Mouse (Mus musculus) lung, postnatal 0 days (tissue): Measurements from ENCODE around the gene Adk. TPM values are rescaled to one million over a fixed set of nuclear protein-coding genes. Genes with fewer than 3 reads are reported as not detected.

Experiments
- ATAC-seq: fragments of 200-750 bp; cut with Nextera tagmentation; 2 replicates; pipeline ENCODE4 v1.8.0; 2017; ENCODE audit warnings: moderate library complexity
- DNase-seq: peaks from one replicate; pipeline ENCODE4 v3.0.0-alpha.2; 2016; ENCODE audit warnings: low spot score
- H3K27ac ChIP-seq: fragments of 300-500 bp; sonication (generic); 2 replicates; pipeline ENCODE4 v1.5.1; 2014; ENCODE audit warnings: antibody characterized with exemption, mild to moderate bottlenecking, low read length, mixed read lengths
- H3K27me3 ChIP-seq: fragments of 300-500 bp; sonication (generic); replicated peaks from 2 replicates; pipeline ENCODE4 v1.6.1; 2014; ENCODE audit warnings: low read length, mixed read lengths; ENCODE audit not compliant: insufficient read depth
- H3K36me3 ChIP-seq: fragments of 300-500 bp; sonication (generic); 2 replicates; pipeline ENCODE4 v1.6.1; 2014; ENCODE audit warnings: low read length, mixed read lengths; ENCODE audit not compliant: insufficient read depth
- H3K4me1 ChIP-seq: fragments of 300-500 bp; sonication (generic); 2 replicates; pipeline ENCODE4 v1.6.1; 2014; ENCODE audit warnings: antibody characterized with exemption, low read depth, low read length, mixed read lengths; ENCODE audit not compliant: insufficient read depth
- H3K4me2 ChIP-seq: fragments of 300-500 bp; sonication (generic); replicated peaks from 2 replicates; pipeline ENCODE4 v1.6.1; 2014; ENCODE audit warnings: low read depth, mild to moderate bottlenecking, low read length, moderate library complexity, mixed read lengths
- H3K4me3 ChIP-seq: fragments of 300-500 bp; sonication (generic); 2 replicates; pipeline ENCODE4 v1.5.1; 2014; ENCODE audit warnings: low read depth, low read length
- H3K9ac ChIP-seq: fragments of 300-500 bp; sonication (generic); replicated peaks from 2 replicates; pipeline ENCODE4 v1.6.1; 2014; ENCODE audit warnings: low read depth, mild to moderate bottlenecking
- H3K9me3 ChIP-seq: fragments of 300-500 bp; sonication (generic); 2 replicates; pipeline ENCODE4 v1.6.1; 2016; ENCODE audit warnings: low read length, mixed read lengths
- CTCF ChIP-seq: IDR thresholded peaks from 2 replicates; pipeline ENCODE4 v1.5.1; 2016; ENCODE audit warnings: antibody characterized with exemption, mild to moderate bottlenecking
- EP300 ChIP-seq: IDR thresholded peaks from 2 replicates; pipeline ENCODE4 v1.6.1; 2016; ENCODE audit warnings: antibody characterized with exemption, mild to moderate bottlenecking, control low read depth
- WGBS: fragments of 180-500 bp; shearing (Covaris S2); extraction: QIAGEN DNeasy Blood & Tissue Kit; methylation state at CpG from one replicate; pipeline ENCODE4 v1.1.7; 2014; 5-methylcytosine and 5-hydroxymethylcytosine counted together
- polyA plus RNA-seq: library from polyadenylated mRNA; unstranded; fragments of >200 nt; fragmentation: Nextera tagmentation; extraction: Ambion mirVana; gene quantifications from 2 replicates; pipeline ENCODE4 v1.2.1, GENCODE M21; 2015

The Adk gene
- polyA plus RNA-seq, 1 experiment from 2014 or later = 238 TPM

DNA sequence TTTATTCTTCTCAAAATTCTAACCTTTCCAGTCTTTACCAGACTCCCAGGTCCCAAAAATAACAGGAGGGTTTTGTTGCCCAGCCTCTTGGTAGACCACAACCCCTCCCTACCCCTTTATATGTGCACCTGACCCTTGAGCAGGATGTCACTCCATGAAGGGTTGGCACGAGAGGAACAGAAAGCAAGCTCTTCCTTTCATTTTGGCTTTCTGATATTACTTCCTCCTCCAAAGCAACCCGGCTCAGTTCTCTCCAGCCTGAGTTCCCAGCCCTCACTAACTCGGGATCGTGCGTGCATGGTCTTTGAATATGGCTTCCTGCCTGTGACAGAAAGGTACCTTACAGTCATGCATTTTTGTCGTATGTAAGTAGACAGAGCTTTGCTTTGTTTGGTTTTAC, 142.0 kb downstream of the Adk start:
- no peaks in the 10 kb centered on the region for H3K9me3 ChIP-seq
- H3K4me1 ChIP-seq = no peaks in the 10 kb centered on the region
- ATAC-seq (no peak), DNase-seq (no peak)
- TF ChIP-seq CTCF (no peak), EP300 (no peak)
- no peak overlapping the region for H3K27ac ChIP-seq
- no peaks in the 10 kb centered on the region for H3K27me3 ChIP-seq
- H3K4me3 ChIP-seq = no peak overlapping the region
- no peak overlapping the region; the same call in 1 of the 2 replicates for H3K4me2 ChIP-seq
- 31% methylated on average over 6 of the region's 6 CpGs for WGBS
- no peak overlapping the region for H3K9ac ChIP-seq
- H3K36me3 ChIP-seq = no peaks in the 10 kb centered on the region

DNA sequence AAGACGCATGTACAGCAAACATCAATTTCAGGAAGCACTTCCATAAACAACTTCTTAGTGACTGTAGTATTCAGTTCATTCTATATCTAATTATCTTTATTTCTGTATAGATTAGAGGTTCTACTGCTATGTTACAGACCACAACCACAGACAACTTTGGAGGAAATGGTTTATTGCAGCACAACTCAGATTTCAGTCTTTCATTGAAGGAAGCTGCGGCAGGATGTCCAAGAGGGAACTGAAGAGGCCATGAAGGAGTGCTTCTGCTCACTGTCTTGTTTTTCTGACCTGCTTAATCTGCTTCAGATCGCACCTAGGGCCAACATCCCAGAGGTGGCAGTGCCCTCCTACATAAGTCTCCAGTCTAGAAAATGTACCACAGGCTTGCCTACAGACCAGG, 148.5 kb downstream of the Adk start:
- ATAC-seq = no peak
- TF ChIP-seq CTCF (0 out of 2 replicates have a peak, but pooled peaks have one; percentile 2), EP300 (no peak)
- H3K27me3 ChIP-seq = no peaks in the 10 kb centered on the region
- H3K9ac ChIP-seq = no peak overlapping the region
- no peak overlapping the region for H3K27ac ChIP-seq
- 59% methylated on average over 3 of the region's 3 CpGs for WGBS
- H3K9me3 ChIP-seq = no peaks in the 10 kb centered on the region
- H3K36me3 ChIP-seq = no peaks in the 10 kb centered on the region
- no peak overlapping the region for H3K4me3 ChIP-seq
- H3K4me1 ChIP-seq = no peaks in the 10 kb centered on the region
- H3K4me2 ChIP-seq = no peak overlapping the region
- no peak for DNase-seq

DNA sequence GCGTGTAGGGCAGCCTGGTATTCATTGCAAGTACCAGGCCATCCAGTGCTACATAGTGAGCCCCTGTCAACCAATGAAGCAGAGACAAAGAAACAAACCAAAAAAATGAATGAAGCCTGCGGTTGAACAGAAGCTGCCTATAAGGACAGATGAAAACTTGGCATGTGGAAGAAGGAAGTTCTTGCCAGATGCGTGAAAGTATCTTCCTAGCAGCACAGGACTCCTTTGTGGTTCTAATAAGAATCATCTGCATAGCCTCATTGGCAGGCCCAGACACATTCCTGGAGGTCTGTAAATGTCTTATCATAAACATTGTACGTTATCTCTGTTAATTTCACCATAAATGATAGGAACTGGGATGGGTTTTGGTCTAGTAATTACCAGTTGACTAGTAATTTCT, 154.1 kb downstream of the Adk start:
- Histone ChIP-seq H3K27me3 (no peaks in the 10 kb centered on the region), H3K36me3 (no peaks in the 10 kb centered on the region), H3K4me2 (no peak overlapping the region), H3K27ac (no peak overlapping the region), H3K4me3 (no peak overlapping the region), H3K9me3 (no peaks in the 10 kb centered on the region), H3K4me1 (no peaks in the 10 kb centered on the region), H3K9ac (no peak overlapping the region)
- ATAC-seq = no peak
- TF ChIP-seq CTCF = no peak
- no peak for TF ChIP-seq EP300
- WGBS = 81% methylated on average over 4 of the region's 4 CpGs
- no peak for DNase-seq

DNA sequence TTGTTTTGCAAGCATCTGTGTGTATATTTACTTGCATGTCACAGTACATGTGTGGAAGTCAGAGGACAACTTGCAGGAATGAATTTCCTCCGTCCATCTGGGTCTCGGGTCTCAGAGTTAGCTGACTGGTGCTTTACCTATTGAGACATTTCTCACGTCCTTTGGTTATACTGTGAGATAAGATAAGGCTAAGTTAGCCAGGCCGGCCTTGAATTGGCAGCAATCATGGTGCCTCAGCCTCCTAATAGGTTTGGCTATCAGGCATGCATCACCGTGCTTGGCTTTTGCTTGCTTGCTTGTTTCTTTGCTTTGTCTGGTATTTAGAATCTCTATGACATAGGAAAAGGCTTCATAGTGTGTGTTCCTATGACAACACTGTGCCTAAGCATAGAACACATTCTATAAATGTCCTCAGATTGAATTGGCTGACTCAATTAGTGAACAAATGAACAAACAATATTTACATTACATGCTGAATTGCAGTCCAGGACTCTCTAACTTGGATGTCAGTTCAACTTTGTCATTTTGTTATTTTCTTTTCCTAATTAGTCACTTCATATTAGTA, 169.3 kb downstream of the Adk start:
- no peaks in the 10 kb centered on the region for H3K27me3 ChIP-seq
- DNase-seq (no peak), ATAC-seq (no peak)
- no peaks in the 10 kb centered on the region for H3K9me3 ChIP-seq
- H3K4me2 ChIP-seq = no peak overlapping the region
- H3K36me3 ChIP-seq = no peaks in the 10 kb centered on the region
- TF ChIP-seq EP300 (no peak), CTCF (no peak)
- no peak overlapping the region for H3K27ac ChIP-seq
- no peaks in the 10 kb centered on the region for H3K4me1 ChIP-seq
- no peak overlapping the region for H3K4me3 ChIP-seq
- WGBS = 44% methylated on average over 5 of the region's 5 CpGs
- H3K9ac ChIP-seq = no peak overlapping the region

DNA sequence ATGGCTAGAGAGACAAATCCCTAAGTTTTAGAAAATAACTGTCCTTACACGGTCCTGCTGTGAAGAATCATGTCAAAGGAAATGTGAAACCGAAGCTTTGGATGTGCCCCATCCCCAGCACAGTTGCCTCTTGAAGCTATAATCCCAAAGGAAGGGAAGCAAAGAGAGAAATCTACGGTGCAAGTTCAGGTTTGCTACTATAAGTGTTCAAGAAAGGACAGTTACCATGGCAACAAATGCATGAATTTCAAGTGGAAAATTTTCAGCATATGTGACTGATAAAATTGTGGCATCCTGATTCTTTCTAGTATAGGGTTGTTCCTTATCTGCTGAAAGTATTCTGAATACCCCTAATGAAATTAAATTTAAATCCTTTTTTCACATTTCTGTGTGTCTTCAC, 169.8 kb downstream of the Adk start:
- DNase-seq (no peak), ATAC-seq (no peak)
- WGBS = 71% methylated on average over 3 of the region's 3 CpGs
- no peaks in the 10 kb centered on the region for H3K27me3 ChIP-seq
- no peaks in the 10 kb centered on the region for H3K4me1 ChIP-seq
- H3K9ac ChIP-seq = no peak overlapping the region
- H3K4me2 ChIP-seq = no peak overlapping the region
- no peaks in the 10 kb centered on the region for H3K36me3 ChIP-seq
- no peaks in the 10 kb centered on the region for H3K9me3 ChIP-seq
- H3K4me3 ChIP-seq = no peak overlapping the region
- H3K27ac ChIP-seq = no peak overlapping the region
- no peak for TF ChIP-seq CTCF
- TF ChIP-seq EP300 = no peak

DNA sequence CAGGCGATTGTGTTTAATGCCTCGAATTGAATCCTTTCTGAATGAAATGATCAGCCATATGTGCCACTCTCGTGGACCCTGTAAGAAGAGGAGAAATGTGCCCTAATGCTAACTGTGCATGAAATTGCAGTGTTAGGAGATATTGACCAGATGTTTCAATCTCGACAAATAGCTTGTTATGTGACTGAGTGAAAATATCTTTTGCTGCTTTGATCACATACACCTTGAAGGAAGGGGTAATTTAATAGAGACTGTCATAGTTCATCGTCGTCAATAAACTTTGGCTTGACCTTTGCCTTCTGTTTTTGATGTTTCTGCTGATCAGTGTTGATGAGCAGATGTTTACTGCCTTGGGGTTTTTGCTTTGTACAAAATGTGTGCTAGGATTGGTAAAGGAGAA, 171.1 kb downstream of the Adk start:
- 81% methylated on average over 6 of the region's 6 CpGs for WGBS
- no peaks in the 10 kb centered on the region for H3K27me3 ChIP-seq
- no peak overlapping the region for H3K4me3 ChIP-seq
- H3K27ac ChIP-seq = no peak overlapping the region
- H3K4me1 ChIP-seq = no peaks in the 10 kb centered on the region
- TF ChIP-seq CTCF (no peak), EP300 (no peak)
- no peak overlapping the region for H3K4me2 ChIP-seq
- H3K9me3 ChIP-seq = no peaks in the 10 kb centered on the region
- H3K9ac ChIP-seq = no peak overlapping the region
- H3K36me3 ChIP-seq = no peaks in the 10 kb centered on the region
- ATAC-seq (no peak), DNase-seq (no peak)
